Mouse (Mus musculus) 3T3-L1 (cell line): ENCODE data around the gene Ryr3.

ENCODE experiments used
- DNase-seq: peaks from one replicate; pipeline ENCODE4 v3.0.0-alpha.2; 2015; ENCODE audit warnings: low read depth, low spot score

The Ryr3 gene

GRCm38 (mm10) chr2:112912611-112913010, 304.3 kb downstream of the Ryr3 start:
- DNase-seq: no peak

- DNase-seq: no peak
Measured at GRCm38 (mm10) chr2:112910579-112910978, 306.3 kb downstream of the Ryr3 start.

- DNase-seq: no peak
Measured at GRCm38 (mm10) chr2:112909142-112909541, 307.8 kb downstream of the Ryr3 start.

- no peak for DNase-seq
Measured at GRCm38 (mm10) chr2:112900747-112901146, 316.1 kb downstream of the Ryr3 start.

- DNase-seq: no peak
Measured at GRCm38 (mm10) chr2:112884456-112885114, 332.3 kb downstream of the Ryr3 start.

- no peak for DNase-seq
Measured at GRCm38 (mm10) chr2:112881805-112882204, 335.1 kb downstream of the Ryr3 start.

- DNase-seq: peak; percentile 11
Measured at GRCm38 (mm10) chr2:112881376-112881775, 335.5 kb downstream of the Ryr3 start.

GRCm38 (mm10) chr2:112877404-112877803, 339.5 kb downstream of the Ryr3 start:
- no peak for DNase-seq

GRCm38 (mm10) chr2:112866043-112866551, 350.8 kb downstream of the Ryr3 start:
- DNase-seq: no peak

GRCm38 (mm10) chr2:112861792-112862191, 355.1 kb downstream of the Ryr3 start:
- DNase-seq: no peak

GRCm38 (mm10) chr2:112845583-112846512, 371.0 kb downstream of the Ryr3 start:
- DNase-seq: no peak

GRCm38 (mm10) chr2:112842877-112843276, 374.0 kb downstream of the Ryr3 start:
- peak; percentile 58 for DNase-seq

GRCm38 (mm10) chr2:112831423-112832305, 385.2 kb downstream of the Ryr3 start:
- no peak for DNase-seq

- DNase-seq: no peak
Measured at GRCm38 (mm10) chr2:112826571-112826970, 390.3 kb downstream of the Ryr3 start.

GRCm38 (mm10) chr2:112822721-112823120, 394.2 kb downstream of the Ryr3 start:
- peak; percentile 50 for DNase-seq

GRCm38 (mm10) chr2:112819059-112819458, 397.8 kb downstream of the Ryr3 start:
- no peak for DNase-seq

GRCm38 (mm10) chr2:112816976-112817375, 399.9 kb downstream of the Ryr3 start:
- no peak for DNase-seq

- no peak for DNase-seq
Measured at GRCm38 (mm10) chr2:112815960-112816359, 400.9 kb downstream of the Ryr3 start.

GRCm38 (mm10) chr2:112812637-112813402, 404.1 kb downstream of the Ryr3 start:
- DNase-seq: peak; percentile 50

GRCm38 (mm10) chr2:112806015-112806414, 410.9 kb downstream of the Ryr3 start:
- no peak for DNase-seq

- DNase-seq: peak; percentile 88
Measured at GRCm38 (mm10) chr2:112799995-112800353, 416.9 kb downstream of the Ryr3 start.
